Mouse (Mus musculus): Measurements from ENCODE around the gene Oas1d.
"Not testable (repeated sequence)": the region's sequence is repeated elsewhere in the genome, so short reads cannot be mapped to it uniquely, and the experiment has no call there.

Gene Oas1d

DNA sequence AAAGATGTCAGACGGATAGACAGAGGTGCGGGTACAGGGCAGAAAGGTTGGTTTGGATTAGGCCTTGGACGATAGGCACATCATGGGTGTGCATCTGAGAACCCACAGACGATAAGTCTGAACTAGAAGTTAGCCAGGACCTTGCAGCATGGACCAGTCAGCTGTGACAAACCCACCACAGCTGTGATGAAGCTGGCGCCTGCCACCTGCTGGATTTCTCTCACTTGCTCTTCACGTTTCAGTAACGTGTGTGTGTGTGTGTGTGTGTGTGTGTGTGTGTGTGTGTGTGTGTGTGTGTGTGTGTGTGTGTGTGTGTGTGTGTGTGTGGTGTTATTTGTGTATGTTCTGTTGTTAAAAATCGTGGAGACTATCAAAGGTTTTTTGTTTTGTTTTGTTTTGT, at the start of gene Oas1d:
Gene Oas1d (plus strand): TSS at position 333 of the 400 bp plus-strand sequence.
- not testable (repeated sequence) for DNase-seq (ENCODE audit: low read depth)

DNA sequence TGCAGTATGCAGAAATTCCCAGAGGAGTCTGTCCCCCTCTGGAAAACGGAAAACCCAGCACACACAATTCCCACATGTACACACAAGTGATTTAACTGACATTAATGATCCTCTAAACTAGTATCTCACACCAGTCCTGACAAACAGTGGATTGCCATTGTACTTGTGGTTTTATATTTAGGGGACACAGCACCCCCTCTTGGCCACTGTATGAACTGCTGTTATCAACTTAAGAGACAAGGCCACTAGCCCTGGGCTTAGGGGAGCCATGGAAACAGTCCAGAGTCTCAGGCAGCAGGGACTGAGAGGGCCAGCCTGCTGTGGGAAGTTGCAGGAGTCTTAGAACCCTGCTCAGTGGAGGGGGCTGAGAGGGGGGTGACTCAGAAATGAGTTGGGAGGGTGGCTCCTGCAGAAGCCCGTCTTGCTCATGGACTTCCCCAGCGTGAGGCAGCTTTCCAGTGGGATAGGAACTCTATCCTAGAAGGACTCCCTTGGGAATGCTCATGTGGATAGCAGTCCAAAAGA, 48.9 kb upstream of the Oas1d start:
- peak; percentile 11 for DNase-seq (ENCODE audit: low read depth)

DNA sequence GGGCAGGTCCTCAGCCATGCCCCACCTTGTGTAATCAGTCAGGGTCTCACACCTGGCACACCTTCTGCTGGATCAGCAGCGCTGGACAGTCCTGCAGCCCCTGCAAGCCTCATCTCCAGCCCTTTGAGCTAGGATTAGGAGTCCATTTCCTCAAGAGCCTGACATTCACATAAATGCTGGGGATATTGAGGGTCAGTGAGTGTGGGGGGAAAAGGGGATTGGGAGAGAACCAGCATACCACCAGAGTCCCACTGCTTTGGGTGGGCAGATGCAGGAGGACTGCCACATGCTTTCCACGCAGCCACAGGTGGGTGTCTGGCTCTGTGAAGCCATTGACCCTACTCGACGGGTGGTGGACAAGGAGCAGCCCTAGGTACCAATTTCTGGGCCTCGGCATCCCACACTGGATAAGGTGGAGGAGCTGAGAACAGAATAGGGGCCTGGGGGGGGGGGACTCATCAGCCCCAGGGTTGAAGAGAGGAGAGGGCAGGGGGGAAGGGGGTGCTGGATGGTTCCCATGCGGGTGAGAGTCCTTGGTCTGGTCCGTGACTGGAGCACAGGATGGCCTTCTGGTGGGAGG, 44.8 kb upstream of the Oas1d start:
- DNase-seq (ENCODE audit: low read depth): no peak

DNA sequence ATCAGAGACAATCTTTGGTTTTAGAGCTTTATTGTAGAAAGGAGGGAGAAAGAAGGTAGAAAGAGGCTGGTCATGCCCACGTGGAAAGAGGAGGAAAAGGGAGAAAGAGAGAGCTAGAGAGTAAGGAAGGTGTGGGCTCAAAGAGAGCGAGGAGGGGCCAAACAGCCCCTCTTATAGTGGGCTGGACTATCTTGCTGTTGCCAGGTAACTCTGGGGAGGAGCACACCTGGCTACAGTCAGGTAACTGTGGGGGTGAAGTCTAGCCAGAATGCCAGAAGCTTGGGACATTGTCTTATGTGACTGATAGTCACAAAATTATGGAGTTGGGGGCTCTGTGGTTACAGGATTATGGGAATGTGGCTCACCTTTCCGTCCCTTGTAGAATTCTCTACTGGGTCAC, 44.3 kb upstream of the Oas1d start:
- no peak for DNase-seq (ENCODE audit: low read depth)

DNA sequence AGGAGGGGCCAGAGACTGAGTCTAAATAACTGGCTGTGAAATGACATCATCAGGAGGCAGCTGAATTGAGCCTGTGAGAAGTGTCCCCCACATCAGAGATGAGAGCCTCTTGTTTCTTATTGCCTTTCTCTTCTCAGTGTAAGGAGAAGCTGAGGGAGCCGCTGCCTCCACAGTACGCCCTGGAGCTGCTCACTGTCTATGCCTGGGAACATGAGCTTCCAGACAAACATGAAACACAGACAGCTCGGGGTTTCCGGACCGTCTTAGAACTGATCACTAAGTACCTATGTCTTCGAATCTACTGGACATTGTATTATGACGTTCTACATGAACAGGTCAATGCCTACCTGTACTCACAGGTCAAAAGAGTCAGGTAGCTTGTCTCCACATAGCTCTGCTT, 43.6 kb upstream of the Oas1d start:
- DNase-seq (ENCODE audit: low read depth): no peak

DNA sequence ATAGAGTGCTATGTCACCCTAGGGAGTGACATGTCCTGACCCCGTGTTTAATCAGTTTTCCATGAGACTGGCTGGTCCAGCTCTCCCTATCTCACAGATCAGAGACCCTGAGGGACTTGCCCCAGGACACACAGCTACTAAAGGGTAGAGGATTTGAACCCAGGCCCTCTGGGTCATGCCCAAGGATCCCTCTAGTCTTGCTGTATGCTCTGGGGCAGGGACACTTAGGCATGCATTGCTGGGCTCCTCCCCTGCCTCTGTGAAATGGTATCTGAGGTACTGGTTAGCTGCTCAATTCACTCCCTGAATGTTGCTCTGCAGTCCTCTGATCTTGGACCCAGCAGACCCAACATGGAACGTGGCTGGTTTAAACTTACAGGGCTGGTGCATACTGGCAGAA, 42.9 kb upstream of the Oas1d start:
- no peak for DNase-seq (ENCODE audit: low read depth)

DNA sequence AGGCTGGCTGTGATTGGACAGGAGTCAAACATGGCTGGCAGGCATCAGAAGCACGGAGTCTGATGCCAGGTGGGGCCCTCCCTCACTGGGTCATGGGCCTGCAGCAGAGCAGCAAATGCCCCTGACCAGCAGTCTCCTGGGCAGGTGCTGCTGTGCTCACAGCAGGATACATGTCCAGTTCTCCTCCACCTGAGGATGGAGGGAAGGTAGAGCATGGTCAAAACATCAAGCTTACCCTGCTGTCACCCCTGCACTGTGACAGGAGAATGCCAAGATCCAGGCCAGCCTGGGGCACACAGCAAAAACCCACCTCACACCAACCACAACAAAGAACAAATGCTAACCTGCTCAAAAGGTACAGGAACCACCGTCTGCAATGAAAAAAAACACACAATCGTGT, 37.5 kb upstream of the Oas1d start:
- not testable (repeated sequence) for DNase-seq (ENCODE audit: low read depth)

DNA sequence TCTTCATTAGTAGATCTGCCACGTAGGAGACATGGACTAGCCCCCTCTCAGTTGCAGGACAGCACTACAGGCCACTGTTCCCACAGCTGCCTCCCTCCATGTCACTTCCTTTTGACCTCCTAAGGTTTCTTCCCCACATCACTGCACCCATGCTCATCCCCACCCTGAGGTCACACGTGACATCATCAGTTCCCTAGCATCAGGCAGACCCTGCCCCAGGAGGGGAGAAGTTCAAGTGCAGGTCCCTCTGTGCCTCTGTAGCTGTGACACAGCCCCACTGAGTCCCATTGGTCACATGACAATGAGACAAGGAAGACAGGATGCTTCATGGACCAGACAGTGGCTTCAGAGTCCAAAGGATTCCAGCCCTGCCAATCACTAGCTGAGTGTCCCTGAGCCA, 36.9 kb upstream of the Oas1d start:
- not testable (repeated sequence) for DNase-seq (ENCODE audit: low read depth)

DNA sequence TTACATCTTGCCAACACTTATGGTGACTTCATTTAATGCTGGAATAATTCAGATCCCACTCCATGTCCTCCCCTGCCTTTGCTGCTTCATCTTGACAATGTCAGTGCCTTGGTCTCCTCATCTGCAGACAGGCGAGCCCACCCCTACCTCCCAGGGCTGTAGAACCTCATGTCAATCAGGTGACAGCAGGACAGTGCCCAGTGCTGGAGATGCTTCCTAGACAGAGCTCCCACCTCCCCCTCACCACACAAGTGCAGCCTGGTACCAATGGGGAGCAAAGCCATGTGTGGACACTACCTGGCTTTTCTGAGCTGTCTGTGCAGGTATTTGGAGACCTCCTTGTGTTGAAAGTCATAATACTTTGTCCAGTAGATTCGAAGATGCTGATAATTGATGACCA, 35.5 kb upstream of the Oas1d start:
- DNase-seq (ENCODE audit: low read depth): not testable (repeated sequence)

DNA sequence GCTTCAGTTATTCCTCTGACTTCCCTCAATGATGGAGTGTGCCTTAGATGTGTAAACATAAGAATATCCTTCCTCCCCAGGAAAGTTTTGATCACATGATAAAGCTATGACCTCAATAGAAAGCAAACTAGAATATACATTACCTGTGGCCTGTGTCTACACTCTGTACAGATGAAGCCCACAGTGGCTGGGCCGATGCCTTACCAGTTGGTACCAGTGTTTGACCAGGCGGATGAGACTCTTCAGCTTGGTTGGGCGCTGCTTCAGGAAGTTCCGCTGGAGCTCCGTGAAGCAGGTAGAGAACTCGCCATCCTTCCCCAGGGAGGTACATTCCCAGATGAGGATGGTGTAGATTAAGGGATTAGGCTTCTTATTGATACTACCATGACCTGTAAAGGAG, 32.7 kb upstream of the Oas1d start:
- not testable (repeated sequence) for DNase-seq (ENCODE audit: low read depth)

DNA sequence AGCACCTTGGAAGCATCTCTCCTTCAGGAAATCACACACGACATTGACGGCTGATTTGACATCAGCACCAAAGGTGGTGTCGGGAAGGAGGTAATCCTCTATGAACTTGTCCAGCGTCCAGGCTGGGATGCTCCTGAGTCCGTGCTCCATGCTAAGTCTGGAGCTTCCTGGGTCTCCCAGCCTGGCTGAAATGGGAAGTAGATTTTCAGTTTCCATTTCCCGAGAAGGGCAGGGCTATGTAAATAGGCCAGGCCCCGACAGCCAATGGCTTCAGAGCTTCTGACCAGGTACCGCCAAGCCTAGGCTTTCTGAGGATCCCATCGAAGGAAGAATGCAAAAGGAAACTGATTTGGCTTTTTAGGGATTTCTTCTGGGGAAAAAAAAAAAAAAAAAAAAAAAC, 26.9 kb upstream of the Oas1d start, which contains the start of gene Oas1g:
Gene Oas1g (minus strand): TSS at position 201 of the 400 bp plus-strand sequence.
- not testable (repeated sequence) for DNase-seq (ENCODE audit: low read depth)

DNA sequence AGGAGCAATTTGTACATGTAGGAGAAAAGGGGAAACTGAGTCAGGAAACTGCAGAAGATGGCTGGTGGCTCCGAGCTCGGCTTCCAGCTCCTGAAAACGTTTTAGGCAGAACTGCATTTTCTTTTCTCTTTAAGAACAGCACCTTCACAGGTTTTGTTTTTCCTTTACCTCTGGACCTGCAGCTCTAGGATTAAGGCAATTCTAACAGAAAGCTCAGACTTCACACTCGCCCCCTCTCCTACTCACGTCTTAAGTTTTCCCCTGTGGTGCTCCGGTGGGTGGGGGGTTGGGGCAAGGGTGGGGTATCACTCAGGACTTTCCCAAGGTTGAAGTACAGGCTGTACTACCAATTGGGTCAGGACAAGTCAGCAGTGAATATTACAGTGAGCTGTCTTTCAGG, 26.5 kb upstream of the Oas1d start:
- DNase-seq (ENCODE audit: low read depth): no peak

DNA sequence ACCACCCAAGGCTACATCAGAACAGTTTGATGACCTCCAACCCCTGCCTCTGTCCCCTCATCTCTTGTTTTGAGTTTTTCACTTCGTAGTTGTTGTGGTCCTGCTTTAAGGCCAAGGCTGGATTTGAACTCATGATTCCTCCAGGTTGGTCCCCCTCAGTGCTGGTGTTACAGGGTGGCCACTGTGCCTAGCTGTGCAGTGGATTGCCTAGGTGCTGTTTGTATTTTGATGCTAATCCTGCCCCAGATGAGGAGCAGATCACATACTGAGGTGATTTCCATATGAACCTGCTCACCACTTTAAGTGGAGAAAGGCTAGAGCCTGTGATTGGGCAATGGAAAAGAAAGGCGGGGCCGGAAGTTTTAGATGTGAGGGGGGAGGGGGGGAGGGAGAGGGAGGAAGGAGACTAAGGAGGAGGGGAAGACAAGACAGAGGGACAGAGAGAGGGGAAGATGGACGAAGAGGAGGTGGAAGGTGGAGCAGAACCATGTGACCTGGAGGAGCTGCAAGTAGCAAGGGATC, 26.0 kb upstream of the Oas1d start:
- DNase-seq (ENCODE audit: low read depth): not testable (repeated sequence)

DNA sequence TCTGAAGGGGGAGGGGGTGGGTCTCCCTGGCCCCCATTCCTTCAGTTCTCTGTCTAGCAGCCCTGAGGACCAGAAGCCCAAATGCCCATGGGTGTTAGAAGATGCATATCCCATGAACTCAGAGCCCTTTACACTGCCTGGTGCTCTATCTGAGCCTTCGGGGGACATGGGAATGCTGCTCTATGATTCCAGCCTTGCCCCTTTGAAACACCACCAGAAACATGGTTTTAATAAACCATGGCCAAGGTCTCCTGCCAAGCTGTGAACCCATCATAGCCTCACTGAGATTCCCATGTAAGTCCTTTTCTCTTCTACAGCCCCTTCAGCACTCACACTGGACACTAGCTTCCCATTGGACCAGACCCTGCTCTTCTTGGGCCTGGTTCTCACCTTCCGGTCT, 24.3 kb upstream of the Oas1d start:
- no peak for DNase-seq (ENCODE audit: low read depth)

DNA sequence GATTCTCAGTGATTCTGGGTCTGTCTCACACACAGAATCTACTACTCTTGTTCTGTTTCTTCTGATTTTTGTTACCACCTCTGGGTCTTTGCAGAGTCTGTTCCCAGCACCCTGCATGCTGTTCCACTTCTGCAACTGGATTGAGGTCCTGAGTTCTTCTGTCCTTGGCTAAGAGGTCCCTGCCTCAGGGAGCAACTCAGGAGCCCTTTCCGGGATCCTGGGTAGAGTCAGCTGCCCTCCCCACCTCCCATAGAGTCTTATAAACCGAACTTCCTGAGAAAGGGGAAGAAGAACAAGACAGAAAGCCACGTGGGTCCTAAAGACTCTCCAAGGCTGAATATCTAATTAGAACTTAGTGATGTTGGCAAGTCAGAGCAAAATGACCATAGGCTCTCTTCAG, 23.3 kb upstream of the Oas1d start:
- DNase-seq (ENCODE audit: low read depth): no peak

DNA sequence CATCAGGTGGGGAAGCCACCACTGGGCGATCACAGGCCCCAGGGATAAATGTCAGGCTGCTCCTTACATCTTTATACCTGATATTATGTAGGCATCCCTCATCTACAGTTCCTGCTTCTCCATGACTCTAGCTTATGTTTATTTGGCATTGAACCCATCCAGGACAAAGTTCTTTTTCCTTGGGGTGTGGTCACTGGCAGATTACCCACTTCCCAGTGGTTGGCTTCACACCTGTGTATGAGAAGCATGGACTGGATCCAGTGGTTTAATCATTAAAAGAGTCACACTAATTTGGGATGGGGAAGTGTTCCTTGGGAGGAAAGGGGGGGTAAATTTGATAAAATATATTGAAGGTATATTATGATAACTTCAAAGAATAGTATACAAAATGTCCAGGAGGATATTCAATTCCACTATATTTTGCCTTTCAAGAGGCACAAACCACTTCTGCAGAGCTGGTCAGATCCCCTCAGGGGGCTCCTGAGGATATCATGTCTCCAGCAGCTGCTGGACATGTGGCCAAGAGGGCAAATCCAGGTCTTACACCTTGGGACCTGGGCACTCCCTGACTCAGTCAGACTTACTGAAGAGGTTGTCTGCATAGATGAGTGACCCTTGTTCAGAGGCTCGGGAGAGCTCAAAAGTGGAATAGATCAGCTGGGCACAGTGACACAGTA, 22.6 kb upstream of the Oas1d start:
- not testable (repeated sequence) for DNase-seq (ENCODE audit: low read depth)

DNA sequence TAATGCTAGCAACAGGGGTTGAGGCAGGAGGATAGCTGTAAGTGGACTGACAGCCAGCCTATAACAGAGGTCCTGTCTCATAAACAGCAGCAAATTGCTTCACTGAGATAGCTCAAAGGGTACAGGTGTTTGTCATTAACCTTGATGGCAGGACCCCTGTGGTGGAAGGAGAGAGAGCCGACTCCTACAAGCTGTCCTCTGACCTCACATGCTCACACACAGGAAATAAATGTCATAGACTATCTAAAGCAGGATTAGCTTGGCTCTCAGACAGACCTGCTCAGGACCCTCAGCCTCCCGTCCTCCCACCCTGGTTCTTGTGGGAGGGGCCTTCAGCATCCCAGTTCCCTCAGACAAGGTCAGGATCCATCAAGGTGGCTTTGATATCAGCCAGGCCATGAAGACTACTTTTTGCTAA, 22.1 kb upstream of the Oas1d start:
- DNase-seq (ENCODE audit: low read depth): no peak

DNA sequence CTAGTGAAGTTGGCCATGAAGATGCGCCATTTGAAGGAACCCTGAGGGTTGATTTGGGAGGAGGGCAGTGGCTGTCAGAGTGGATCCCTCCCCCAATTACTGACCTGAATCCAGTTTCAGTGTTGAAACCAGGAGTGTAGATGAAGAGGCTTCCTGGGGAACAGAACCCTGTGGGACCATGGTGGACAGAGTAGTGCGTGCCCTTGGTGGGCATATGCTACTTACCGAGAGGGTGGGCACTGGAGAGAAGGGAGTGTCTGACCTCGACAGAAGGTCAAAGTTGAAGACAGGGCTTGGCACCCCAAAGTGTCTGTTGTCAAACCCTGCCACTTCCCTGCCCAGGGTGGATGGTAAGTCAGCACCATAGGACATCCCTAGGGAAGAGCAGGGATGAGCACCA, 20.5 kb upstream of the Oas1d start:
- DNase-seq (ENCODE audit: low read depth): not testable (repeated sequence)

DNA sequence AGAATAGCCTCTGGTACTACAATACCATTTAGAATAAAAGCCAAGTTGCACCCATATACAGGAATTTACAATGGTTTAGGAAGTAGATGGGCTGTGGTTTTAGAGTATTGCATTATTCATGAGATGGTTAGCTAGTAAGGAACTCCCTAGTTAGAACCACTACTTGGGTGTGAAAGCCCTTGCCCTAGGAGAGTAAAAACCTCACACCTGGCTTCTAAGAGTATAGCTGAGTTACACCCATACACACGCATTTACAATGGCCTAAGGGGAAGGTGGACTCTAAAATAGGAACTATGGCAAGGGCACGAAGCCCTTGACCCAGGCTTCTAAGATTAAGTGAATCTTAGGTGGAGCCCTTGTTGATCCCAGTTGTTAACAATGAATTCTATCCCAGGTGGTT, 19.6 kb upstream of the Oas1d start:
- DNase-seq (ENCODE audit: low read depth): not testable (repeated sequence)

DNA sequence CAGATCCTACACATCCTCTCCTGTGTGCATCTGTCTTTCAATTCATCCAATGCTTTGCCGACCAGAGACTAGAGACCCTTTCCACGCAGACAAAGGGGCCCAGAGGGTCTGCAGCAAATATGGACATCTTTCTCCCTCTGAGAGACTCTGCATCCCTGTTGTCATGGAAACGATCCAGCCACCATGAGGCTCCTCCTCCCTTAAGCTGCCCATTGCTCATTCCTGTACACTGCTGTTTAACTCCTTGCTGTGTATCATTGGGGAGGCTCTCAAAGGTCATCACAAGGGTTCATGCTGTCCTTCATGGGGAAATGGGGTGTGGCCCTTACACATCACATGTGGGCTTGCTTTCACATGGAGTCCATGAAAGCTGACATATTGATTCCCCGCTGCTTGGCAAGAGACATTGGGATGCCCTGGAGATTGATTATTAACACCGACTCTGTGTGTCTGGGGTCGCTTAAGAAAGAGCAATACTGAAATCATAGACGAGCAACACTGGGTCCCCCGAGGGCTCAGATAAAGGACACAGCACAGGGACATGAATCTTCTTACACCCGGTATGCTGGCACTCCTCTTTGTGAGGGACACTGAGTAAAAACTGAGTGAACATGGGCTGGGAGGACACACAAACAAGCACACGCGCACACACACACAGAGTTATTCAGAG, 19.0 kb upstream of the Oas1d start:
- DNase-seq (ENCODE audit: low read depth): no peak

DNA sequence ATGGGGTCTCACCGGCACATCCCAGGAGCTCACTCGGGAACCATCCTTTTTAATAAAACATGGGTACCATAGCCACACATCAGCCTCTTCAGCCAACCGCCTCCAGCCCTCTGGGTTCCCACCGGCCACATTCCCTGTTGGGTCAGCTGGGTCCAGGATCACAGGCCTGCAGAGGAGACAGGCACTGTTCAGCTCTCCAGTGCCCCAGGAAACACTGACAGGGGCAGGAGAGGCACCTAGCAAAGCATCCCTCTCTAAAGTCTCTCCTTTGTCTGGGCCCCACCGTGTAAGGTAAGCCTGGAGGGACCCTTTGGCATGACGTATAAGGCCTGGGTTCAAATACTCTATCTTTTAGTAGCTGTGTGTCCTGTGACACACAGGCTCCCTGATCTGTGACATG, 16.0 kb upstream of the Oas1d start:
- no peak for DNase-seq (ENCODE audit: low read depth)

DNA sequence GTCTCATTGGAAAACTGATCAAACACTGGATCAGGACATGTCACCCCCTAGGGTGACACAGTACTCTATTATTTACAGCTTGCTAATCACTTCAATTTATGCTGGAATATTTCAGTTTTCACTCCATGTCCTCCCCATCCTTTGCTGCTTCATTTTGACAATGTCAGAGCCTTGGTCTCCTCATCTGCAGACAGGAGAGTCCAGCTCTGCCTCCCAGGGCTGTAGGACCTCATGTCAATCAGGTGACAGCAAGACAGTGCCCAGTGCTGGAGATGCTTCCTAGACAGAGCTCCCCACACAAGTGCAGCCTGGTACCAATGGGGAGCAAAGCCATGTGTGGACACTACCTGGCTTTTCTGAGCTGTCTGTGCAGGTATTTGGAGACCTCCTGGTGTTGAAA, 15.6 kb upstream of the Oas1d start:
- DNase-seq (ENCODE audit: low read depth): no peak

DNA sequence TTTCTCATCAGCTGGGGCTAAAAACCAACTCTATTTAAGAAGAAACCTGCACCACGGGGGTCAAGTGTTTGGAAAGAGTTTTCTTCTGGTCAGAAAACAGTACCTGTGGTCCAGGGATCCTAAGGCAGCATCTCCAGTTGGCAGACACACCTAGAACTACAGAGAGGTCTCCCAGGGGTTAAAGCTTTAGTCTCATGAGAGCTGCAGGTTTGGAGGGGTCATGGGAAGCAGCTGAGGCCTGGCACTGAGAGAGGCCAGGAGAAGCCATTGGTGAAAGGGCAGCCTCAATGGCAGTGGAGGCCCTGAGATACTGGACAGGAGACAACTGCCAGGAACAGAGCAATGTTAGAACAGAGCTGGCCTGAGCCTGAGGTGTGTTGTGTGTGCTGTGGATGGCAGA, 13.7 kb upstream of the Oas1d start:
- DNase-seq (ENCODE audit: low read depth): no peak

Data from fibroblast of lung, adult 2 months (primary cell).